Mouse (Mus musculus) forebrain, embryonic 15.5 days (tissue): Measurements from ENCODE around the gene Mgat4b. TPM values are rescaled to one million over a fixed set of nuclear protein-coding genes. Genes with fewer than 3 reads are reported as not detected.
"Not testable (repeated sequence)": the region's sequence is repeated elsewhere in the genome, so short reads cannot be mapped to it uniquely, and the experiment has no call there.

Experiments used
- ATAC-seq: fragments of 200-750 bp; cut with Nextera tagmentation; replicated peaks from 2 replicates; pipeline ENCODE4 v1.8.0; 2017; ENCODE audit warnings: mild to moderate bottlenecking, moderate TSS enrichment, moderate library complexity
- H3K27ac ChIP-seq: fragments of 300-500 bp; sonication (generic); replicated peaks from 2 replicates; pipeline ENCODE4 v1.5.1; 2015; ENCODE audit warnings: mild to moderate bottlenecking, inconsistent platforms
- H3K27me3 ChIP-seq: fragments of 300-500 bp; sonication (generic); 2 replicates; pipeline ENCODE4 v1.6.1; 2015; ENCODE audit warnings: inconsistent platforms
- H3K36me3 ChIP-seq: fragments of 300-500 bp; sonication (generic); 2 replicates; pipeline ENCODE4 v1.6.1; 2015; ENCODE audit warnings: mild to moderate bottlenecking, inconsistent platforms
- H3K4me1 ChIP-seq: fragments of 300-500 bp; sonication (generic); 2 replicates; pipeline ENCODE4 v1.6.1; 2015; ENCODE audit warnings: inconsistent platforms
- H3K4me2 ChIP-seq: fragments of 300-500 bp; sonication (generic); replicated peaks from 2 replicates; pipeline ENCODE4 v1.6.1; 2015; ENCODE audit warnings: mild to moderate bottlenecking, inconsistent platforms
- H3K4me3 ChIP-seq: fragments of 300-500 bp; sonication (generic); 2 replicates; pipeline ENCODE4 v1.5.1; 2015; ENCODE audit warnings: mild to moderate bottlenecking, inconsistent platforms
- H3K9ac ChIP-seq: fragments of 300-500 bp; sonication (generic); replicated peaks from 2 replicates; pipeline ENCODE4 v1.6.1; 2015; ENCODE audit warnings: mild to moderate bottlenecking, inconsistent platforms
- H3K9me3 ChIP-seq: fragments of 300-500 bp; sonication (generic); 2 replicates; pipeline ENCODE4 v1.6.1; 2016; ENCODE audit warnings: inconsistent platforms
- WGBS: fragments of 180-500 bp; shearing (Covaris S2); methylation state at CpG from one replicate; pipeline ENCODE4 v1.1.7; 2015; ENCODE audit warnings: mixed read lengths; 5-methylcytosine and 5-hydroxymethylcytosine counted together
- polyA plus RNA-seq: library from polyadenylated mRNA; unstranded; fragments of >200 nt; fragmentation: Nextera tagmentation; extraction: Ambion mirVana; gene quantifications from 2 replicates; pipeline ENCODE4 v1.2.1, GENCODE M21; 2015

Mgat4b gene
- polyA plus RNA-seq = 40.3 and 46.3 TPM in 2 replicates

GRCm38 (mm10) chr11:50210505-50211151, at the start of gene Mgat4b, which contains the start of gene Sqstm1:
Gene Mgat4b, plus strand, starts transcription at chr11:50210890.
Gene Sqstm1, minus strand, starts transcription at chr11:50210827.
- ATAC-seq = peak; percentile 76
- Histone ChIP-seq H3K9ac (peak within 1 kb of the TSS; percentile 93), H3K36me3 (peaks cover 20% of the 10 kb centered on the region), H3K4me1 (peaks cover 30% of the 10 kb centered on the region), H3K27me3 (no peaks in the 10 kb centered on the region), H3K4me3 (peak within 1 kb of the TSS; percentile 90), H3K4me2 (peak within 1 kb of the TSS; percentile 56), H3K9me3 (no peaks in the 10 kb centered on the region), H3K27ac (peak within 1 kb of the TSS; percentile 95)
- under 1% methylated on average over 48 of the region's 48 CpGs for WGBS

- no peak overlapping the region for H3K4me2 ChIP-seq
- no peak overlapping the region for H3K27ac ChIP-seq
- 62% methylated on average over 10 of the region's 10 CpGs for WGBS
- H3K9ac ChIP-seq = no peak overlapping the region
- H3K27me3 ChIP-seq = no peaks in the 10 kb centered on the region
- H3K4me3 ChIP-seq = no peak overlapping the region
- H3K36me3 ChIP-seq = peaks cover 66% of the 10 kb centered on the region
- no peaks in the 10 kb centered on the region for H3K9me3 ChIP-seq
- H3K4me1 ChIP-seq = no peaks in the 10 kb centered on the region
- peak; percentile 31; the same call in 1 of the 2 replicates for ATAC-seq
Observed at GRCm38 (mm10) chr11:50161578-50162304, 48.9 kb upstream of the Mgat4b start.

DNA sequence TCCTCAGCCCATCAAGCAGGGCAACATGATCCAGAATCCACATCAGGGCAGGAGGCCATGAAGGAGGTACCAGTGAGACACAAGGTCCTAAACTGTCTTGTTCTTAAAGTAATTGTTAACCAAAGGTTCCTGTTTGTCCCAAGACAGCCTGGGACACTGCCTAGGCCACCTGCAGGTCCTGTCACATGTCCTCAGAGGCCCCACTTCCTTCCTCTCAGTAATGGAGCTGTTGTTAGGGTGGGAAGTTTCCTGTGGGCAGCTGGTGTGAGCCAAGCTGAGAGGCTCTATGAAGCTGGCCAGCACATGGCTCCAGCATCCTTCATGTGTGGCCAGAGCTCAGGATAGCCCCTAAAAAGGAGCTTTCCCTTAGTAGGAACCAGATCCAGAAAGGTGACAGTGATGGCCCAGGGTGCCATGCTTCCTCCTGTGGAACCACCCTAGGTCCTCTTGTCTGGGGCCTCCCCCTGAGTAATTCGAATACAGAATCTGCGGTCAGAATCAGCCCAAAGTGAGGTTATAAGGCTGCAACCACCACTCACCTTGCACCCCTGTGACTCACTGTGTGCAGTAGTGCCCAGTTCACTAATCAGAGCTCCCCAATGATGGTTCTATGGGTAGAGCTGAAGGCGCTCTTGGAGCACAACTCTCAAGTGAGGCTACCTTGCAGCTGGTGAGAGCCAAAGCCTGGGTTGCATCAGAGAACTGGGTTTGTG, 48.2 kb upstream of the Mgat4b start:
- Histone ChIP-seq H3K9me3 (no peaks in the 10 kb centered on the region), H3K36me3 (peaks cover 60% of the 10 kb centered on the region), H3K4me2 (no peak overlapping the region), H3K4me3 (no peak overlapping the region), H3K27me3 (no peaks in the 10 kb centered on the region), H3K9ac (no peak overlapping the region), H3K4me1 (no peaks in the 10 kb centered on the region), H3K27ac (no peak overlapping the region)
- ATAC-seq = no peak
- 99% methylated on average over 3 of the region's 3 CpGs for WGBS

DNA sequence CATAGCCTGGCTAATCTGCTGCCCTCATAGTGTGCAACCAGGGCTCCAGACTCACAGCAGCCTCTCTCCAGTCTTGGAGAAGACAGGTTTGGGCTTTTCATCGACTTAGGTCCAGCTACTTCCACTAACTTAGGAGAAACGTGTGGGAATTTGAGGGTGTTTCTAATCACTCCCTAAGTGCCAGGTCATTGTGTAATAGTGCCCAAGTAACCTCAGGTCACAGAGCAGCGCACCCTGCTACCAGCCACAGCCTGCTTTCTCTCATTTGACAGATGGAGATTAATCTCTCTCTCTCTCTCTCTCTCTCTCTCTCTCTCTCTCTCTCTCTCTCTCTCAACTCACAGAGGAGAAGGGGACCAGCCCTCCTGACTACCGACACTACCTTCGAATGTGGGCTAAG, 42.3 kb upstream of the Mgat4b start:
- no peak overlapping the region for H3K4me2 ChIP-seq
- H3K27me3 ChIP-seq = no peaks in the 10 kb centered on the region
- no peak overlapping the region for H3K4me3 ChIP-seq
- no peaks in the 10 kb centered on the region for H3K9me3 ChIP-seq
- H3K9ac ChIP-seq = no peak overlapping the region
- no peaks in the 10 kb centered on the region for H3K4me1 ChIP-seq
- 90% methylated on average over 5 of the region's 5 CpGs for WGBS
- H3K36me3 ChIP-seq = peaks cover 58% of the 10 kb centered on the region
- no peak overlapping the region for H3K27ac ChIP-seq
- no peak for ATAC-seq

DNA sequence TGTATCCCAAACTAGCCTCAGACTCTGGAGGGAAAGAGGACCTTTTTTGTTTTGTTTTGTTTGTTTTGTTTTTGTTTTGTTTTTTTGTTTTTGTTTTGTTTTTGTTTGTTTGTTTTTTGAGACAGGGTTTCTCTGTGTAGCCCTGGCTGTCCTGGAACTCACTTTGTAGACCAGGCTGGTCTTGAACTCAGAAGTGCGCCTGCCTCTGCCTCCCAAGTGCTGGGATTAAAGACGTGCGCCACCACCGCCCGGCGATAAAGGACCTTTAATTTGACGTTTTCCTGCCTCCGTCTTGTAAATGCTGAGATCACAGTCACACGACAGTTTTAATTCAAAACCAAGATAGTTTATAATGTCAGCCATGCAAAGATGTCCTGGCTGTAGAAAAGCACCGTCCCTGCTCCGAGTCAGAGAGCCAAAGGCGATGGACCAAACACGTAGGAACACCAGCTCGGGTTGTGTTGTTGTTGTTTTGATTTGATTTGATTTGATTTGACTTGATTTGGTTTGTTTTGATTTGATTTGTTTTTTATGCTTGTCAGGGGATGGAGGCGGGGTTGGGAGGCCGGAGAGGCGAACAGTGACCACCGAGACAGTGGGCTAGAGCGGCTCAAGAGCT, 36.5 kb upstream of the Mgat4b start, which contains the start of gene Mrnip:
TSS of gene Mrnip (plus strand) at position 334 of the 619 bp plus-strand sequence.
- Histone ChIP-seq H3K4me2 (peak within 1 kb of the TSS; percentile 65), H3K36me3 (peaks cover 37% of the 10 kb centered on the region), H3K27ac (peak within 1 kb of the TSS; percentile 87), H3K4me3 (peak within 1 kb of the TSS; percentile 64), H3K9ac (peak within 1 kb of the TSS; percentile 71)
- 4% methylated on average over 19 of the region's 19 CpGs for WGBS
- H3K4me1 ChIP-seq, H3K9me3 ChIP-seq, H3K27me3 ChIP-seq: not testable (repeated sequence)
- peak; percentile 48 for ATAC-seq

GRCm38 (mm10) chr11:50174730-50175187, 35.9 kb upstream of the Mgat4b start:
- peak overlapping the region; percentile 71 for H3K9ac ChIP-seq
- H3K4me1 ChIP-seq = peaks cover 9% of the 10 kb centered on the region
- peak; percentile 99 for ATAC-seq
- H3K4me3 ChIP-seq = peak overlapping the region; percentile 64
- H3K9me3 ChIP-seq = no peaks in the 10 kb centered on the region
- H3K4me2 ChIP-seq = peak overlapping the region; percentile 65
- peaks cover 32% of the 10 kb centered on the region for H3K36me3 ChIP-seq
- under 1% methylated on average over 27 of the region's 27 CpGs for WGBS
- no peaks in the 10 kb centered on the region for H3K27me3 ChIP-seq
- H3K27ac ChIP-seq = peak overlapping the region; percentile 87

DNA sequence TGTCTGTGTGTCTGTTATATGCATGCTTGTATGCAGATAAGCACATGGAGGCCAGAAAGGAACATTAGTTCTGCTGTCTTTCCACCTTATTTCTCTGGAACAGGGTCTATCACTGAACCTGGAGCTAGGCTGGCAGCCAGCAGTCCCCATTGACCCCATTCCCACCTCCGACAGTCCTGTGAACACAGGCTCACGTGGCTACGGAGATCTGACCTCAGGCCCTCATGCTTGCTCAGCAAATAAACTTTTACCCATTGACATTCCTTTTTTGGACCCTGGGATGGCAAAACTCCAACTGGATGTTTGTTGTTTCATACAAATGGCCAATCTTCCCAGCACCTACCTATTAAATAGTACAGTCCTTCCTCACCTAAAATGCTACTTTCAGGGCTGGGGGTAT, 34.3 kb upstream of the Mgat4b start:
- Histone ChIP-seq H3K4me3 (no peak overlapping the region), H3K27ac (no peak overlapping the region), H3K4me1 (peaks cover 9% of the 10 kb centered on the region), H3K4me2 (no peak overlapping the region), H3K9ac (no peak overlapping the region), H3K27me3 (no peaks in the 10 kb centered on the region), H3K36me3 (peaks cover 20% of the 10 kb centered on the region), H3K9me3 (no peaks in the 10 kb centered on the region)
- ATAC-seq = no peak
- 84% methylated on average over 3 of the region's 3 CpGs for WGBS

DNA sequence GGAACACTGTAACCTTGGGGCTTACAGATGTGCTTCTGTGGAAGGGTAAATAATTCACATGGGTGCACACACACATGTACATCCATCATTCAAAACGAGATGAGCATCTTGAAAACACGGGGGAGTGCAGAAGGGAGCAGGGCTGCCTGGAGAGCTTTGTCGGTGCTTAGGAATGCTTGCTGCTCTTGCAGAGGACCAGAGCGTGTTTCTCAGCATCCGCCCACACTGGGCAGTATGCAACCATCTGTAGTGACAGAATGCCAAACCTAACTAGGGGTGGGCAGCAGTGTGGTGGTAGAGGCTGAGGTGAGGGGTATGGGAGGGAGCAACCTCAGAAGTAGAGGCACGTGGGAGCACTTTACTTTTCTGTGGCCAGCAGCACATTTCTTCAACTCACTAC, 33.6 kb upstream of the Mgat4b start:
- Histone ChIP-seq H3K4me2 (no peak overlapping the region), H3K9me3 (no peaks in the 10 kb centered on the region), H3K9ac (no peak overlapping the region), H3K4me3 (no peak overlapping the region), H3K27ac (no peak overlapping the region), H3K27me3 (no peaks in the 10 kb centered on the region), H3K36me3 (peaks cover 14% of the 10 kb centered on the region), H3K4me1 (peaks cover 9% of the 10 kb centered on the region)
- no peak for ATAC-seq
- 87% methylated on average over 6 of the region's 6 CpGs for WGBS

DNA sequence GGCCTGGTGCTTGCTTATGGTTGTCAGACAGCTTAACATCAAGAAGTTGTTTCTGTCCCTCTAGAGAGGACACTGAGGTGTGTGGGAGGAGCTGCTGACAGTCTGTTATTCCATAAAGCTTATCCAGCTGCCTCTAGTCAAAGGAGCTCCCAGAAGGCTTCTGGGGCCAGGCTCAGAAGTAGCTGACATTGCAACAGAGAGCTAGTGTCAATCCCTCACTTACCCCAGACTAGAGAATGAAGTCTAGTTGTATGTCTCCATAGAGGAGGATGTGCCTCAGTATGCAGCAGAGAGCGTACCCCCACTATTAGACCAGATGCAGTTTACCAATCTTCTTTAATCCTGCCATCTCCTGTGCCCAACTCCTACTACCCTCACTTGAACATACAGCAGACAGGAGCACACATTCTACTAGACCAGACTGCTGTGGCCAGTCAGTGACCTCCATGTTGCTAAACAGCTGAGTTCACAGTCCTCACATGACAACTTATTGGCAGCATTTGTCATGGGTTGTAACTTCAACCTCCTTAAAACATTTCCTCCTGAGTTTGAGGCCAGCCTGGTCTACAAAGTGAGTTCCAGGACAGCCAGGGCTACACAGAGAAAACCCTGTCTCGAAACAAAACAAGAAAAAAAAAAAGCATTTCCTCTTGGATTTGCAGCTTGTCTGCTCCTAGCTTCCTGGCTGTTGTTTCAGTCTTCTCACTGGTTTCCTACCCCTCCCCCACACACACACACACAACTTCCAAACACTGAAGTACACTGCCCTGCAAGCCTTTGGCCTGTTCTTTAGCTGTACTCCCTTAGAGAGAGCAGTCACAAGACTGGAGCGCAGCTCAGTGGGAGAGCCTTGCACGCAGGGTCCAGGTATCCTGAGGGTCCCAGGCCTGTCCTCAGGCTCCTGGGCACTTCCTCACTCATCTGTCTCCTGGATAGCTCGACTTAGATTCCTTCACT, 31.9 kb upstream of the Mgat4b start:
- 81% methylated on average over 5 of the region's 5 CpGs for WGBS
- peaks cover 12% of the 10 kb centered on the region for H3K36me3 ChIP-seq

DNA sequence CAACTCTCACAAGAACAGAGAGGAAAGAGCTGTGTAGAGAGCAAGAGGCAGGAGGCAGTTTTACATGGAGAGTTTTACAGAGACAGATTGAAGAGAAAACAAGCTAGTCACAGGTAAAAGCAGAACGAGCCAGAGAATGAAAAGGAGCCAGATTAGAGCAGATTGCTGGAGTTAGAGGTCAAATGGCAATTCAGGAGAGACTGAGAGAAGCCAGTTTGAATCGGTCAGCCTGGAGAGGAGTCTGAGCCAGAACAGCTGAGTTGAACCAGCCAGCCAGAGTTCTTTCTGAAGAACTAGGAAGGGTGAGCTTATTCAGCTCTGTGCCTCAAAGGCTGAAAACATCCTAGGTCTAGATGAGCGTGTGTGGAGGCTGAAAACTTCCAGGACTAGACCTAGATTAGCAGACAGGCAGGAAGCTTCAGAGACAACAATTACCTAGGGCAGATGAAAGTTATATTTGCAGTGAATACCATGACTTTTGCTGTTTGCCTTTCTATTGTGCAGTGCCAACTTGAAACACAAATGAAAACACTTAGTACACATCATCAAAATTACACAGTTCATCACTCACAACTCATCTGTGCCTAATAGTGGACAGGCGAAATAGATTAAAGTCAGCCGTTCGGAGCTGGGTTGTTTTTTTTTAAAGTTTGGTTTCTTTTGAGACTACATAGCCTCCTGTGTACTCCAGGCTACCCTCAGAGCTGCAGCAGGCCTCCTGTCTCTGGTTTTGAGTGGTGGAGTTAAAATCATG, 30.0 kb upstream of the Mgat4b start:
- no peak overlapping the region for H3K9ac ChIP-seq
- no peak overlapping the region for H3K27ac ChIP-seq
- no peak overlapping the region for H3K4me2 ChIP-seq
- ATAC-seq = no peak
- H3K4me3 ChIP-seq = no peak overlapping the region
- WGBS = 86% methylated on average over 6 of the region's 6 CpGs
- H3K9me3 ChIP-seq = no peaks in the 10 kb centered on the region
- peaks cover 3% of the 10 kb centered on the region for H3K4me1 ChIP-seq
- peaks cover 12% of the 10 kb centered on the region for H3K36me3 ChIP-seq
- no peaks in the 10 kb centered on the region for H3K27me3 ChIP-seq

More for the DNA sequence above, 31.9 kb upstream of the Mgat4b start:
- H3K9ac ChIP-seq = no peak overlapping the region
- H3K4me3 ChIP-seq = no peak overlapping the region
- peaks cover 9% of the 10 kb centered on the region for H3K4me1 ChIP-seq
- H3K27me3 ChIP-seq = no peaks in the 10 kb centered on the region
- no peak for ATAC-seq
- no peak overlapping the region for H3K27ac ChIP-seq
- no peak overlapping the region for H3K4me2 ChIP-seq
- no peaks in the 10 kb centered on the region for H3K9me3 ChIP-seq
